Mouse (Mus musculus): ENCODE measurements around the gene Tjp2. TPM values are rescaled to one million over a fixed set of nuclear protein-coding genes. Genes with fewer than 3 reads are reported as not detected.

Gene Tjp2
- polyA plus RNA-seq, 2 experiments: 12.1 to 14.9 TPM

GRCm38 (mm10) chr19:24173608-24174523, 51.0 kb downstream of the Tjp2 start:
- H3K9me3 ChIP-seq (ENCODE audit: control insufficient read depth, low read length): no peaks in the 10 kb centered on the region
- peak overlapping the region; percentile 48 for H3K4me2 ChIP-seq (replicated peaks; ENCODE audit: low read depth, low read length, severe bottlenecking)
- peak; percentile 91 for ATAC-seq (ENCODE audit: low FRiP score, low read depth)
- H3K4me3 ChIP-seq (replicated peaks; ENCODE audit: low read length): peak overlapping the region; percentile 74
- peak; percentile 48; the same call in 1 of the 2 replicates for TF ChIP-seq POLR2A (IDR thresholded peaks at IDR 0.05; ENCODE audit: borderline replicate concordance, extremely low read depth, insufficient read depth, insufficient read length)
- no peaks in the 10 kb centered on the region for H3K27me3 ChIP-seq (ENCODE audit: control insufficient read depth, insufficient read depth, low read length)
- peak overlapping the region; percentile 76 for H3K27ac ChIP-seq (replicated peaks; ENCODE audit: low read depth, low read length)
- peak; percentile 82 for DNase-seq (ENCODE audit: low spot score)
- under 1% methylated on average over 88 of the region's 103 CpGs for WGBS
- peak overlapping the region; percentile 83 for H3K9ac ChIP-seq (ENCODE audit: low read depth, low read length, severe bottlenecking)
- H3K4me1 ChIP-seq (ENCODE audit: control insufficient read depth, insufficient read depth, low read length): peaks cover 13% of the 10 kb centered on the region
- H3K36me3 ChIP-seq (ENCODE audit: control insufficient read depth, insufficient read depth, low read length): no peaks in the 10 kb centered on the region

GRCm38 (mm10) chr19:24173020-24173419, 51.8 kb downstream of the Tjp2 start:
- Histone ChIP-seq H3K9me3 (ENCODE audit: control insufficient read depth, low read length) (no peaks in the 10 kb centered on the region), H3K4me1 (ENCODE audit: control insufficient read depth, insufficient read depth, low read length) (peaks cover 13% of the 10 kb centered on the region), H3K36me3 (ENCODE audit: control insufficient read depth, insufficient read depth, low read length) (no peaks in the 10 kb centered on the region), H3K4me2 (replicated peaks; ENCODE audit: low read depth, low read length, severe bottlenecking) (peak overlapping the region; percentile 48), H3K27ac (replicated peaks; ENCODE audit: low read depth, low read length) (no peak overlapping the region), H3K4me3 (replicated peaks; ENCODE audit: low read length) (peak overlapping the region; percentile 74), H3K27me3 (ENCODE audit: control insufficient read depth, insufficient read depth, low read length) (no peaks in the 10 kb centered on the region), H3K9ac (ENCODE audit: low read depth, low read length, severe bottlenecking) (peak overlapping the region; percentile 83)
- TF ChIP-seq POLR2A (IDR thresholded peaks at IDR 0.05; ENCODE audit: borderline replicate concordance, extremely low read depth, insufficient read depth, insufficient read length): no peak
- WGBS: 22% methylated on average over 6 of the region's 6 CpGs
- ATAC-seq (ENCODE audit: low FRiP score, low read depth): no peak
- no peak for DNase-seq (ENCODE audit: low spot score)

- no peaks in the 10 kb centered on the region; the same call in 1 of the 2 replicates for H3K9me3 ChIP-seq (ENCODE audit: control insufficient read depth, low read length)
- no peak for DNase-seq (ENCODE audit: low spot score)
- peaks cover 14% of the 10 kb centered on the region for H3K4me1 ChIP-seq (ENCODE audit: control insufficient read depth, insufficient read depth, low read length)
- no peaks in the 10 kb centered on the region for H3K36me3 ChIP-seq (ENCODE audit: control insufficient read depth, insufficient read depth, low read length)
- no peak overlapping the region for H3K4me2 ChIP-seq (replicated peaks; ENCODE audit: low read depth, low read length, severe bottlenecking)
- no peak overlapping the region for H3K27ac ChIP-seq (replicated peaks; ENCODE audit: low read depth, low read length)
- 70% methylated on average over 10 of the region's 10 CpGs for WGBS
- ATAC-seq (ENCODE audit: low FRiP score, low read depth): no peak
- H3K27me3 ChIP-seq (ENCODE audit: control insufficient read depth, insufficient read depth, low read length): no peaks in the 10 kb centered on the region
- TF ChIP-seq POLR2A (IDR thresholded peaks at IDR 0.05; ENCODE audit: borderline replicate concordance, extremely low read depth, insufficient read depth, insufficient read length): no peak
- no peak overlapping the region for H3K9ac ChIP-seq (ENCODE audit: low read depth, low read length, severe bottlenecking)
- no peak overlapping the region for H3K4me3 ChIP-seq (replicated peaks; ENCODE audit: low read length)
These were observed 56.3 kb downstream of the Tjp2 start for GRCm38 (mm10) chr19:24168531-24168930.

GRCm38 (mm10) chr19:24166516-24167091, 58.2 kb downstream of the Tjp2 start:
- no peak for DNase-seq (ENCODE audit: low spot score)
- no peak overlapping the region for H3K27ac ChIP-seq (replicated peaks; ENCODE audit: low read depth, low read length)

GRCm38 (mm10) chr19:24163974-24164373, 60.9 kb downstream of the Tjp2 start:
- TF ChIP-seq POLR2A (IDR thresholded peaks at IDR 0.05; ENCODE audit: borderline replicate concordance, extremely low read depth, insufficient read depth, insufficient read length): no peak
- H3K36me3 ChIP-seq (ENCODE audit: control insufficient read depth, insufficient read depth, low read length): no peaks in the 10 kb centered on the region
- 16% methylated on average over 4 of the region's 4 CpGs for WGBS
- ATAC-seq (ENCODE audit: low FRiP score, low read depth): peak; percentile 41; the same call in 1 of the 2 replicates
- H3K27ac ChIP-seq (replicated peaks; ENCODE audit: low read depth, low read length): peak overlapping the region; percentile 43; the same call in 1 of the 2 replicates
- no peak overlapping the region for H3K4me3 ChIP-seq (replicated peaks; ENCODE audit: low read length)
- H3K4me1 ChIP-seq (ENCODE audit: control insufficient read depth, insufficient read depth, low read length): peaks cover 11% of the 10 kb centered on the region; the same call in 1 of the 2 replicates
- no peaks in the 10 kb centered on the region for H3K27me3 ChIP-seq (ENCODE audit: control insufficient read depth, insufficient read depth, low read length)
- no peaks in the 10 kb centered on the region; the same call in 1 of the 2 replicates for H3K9me3 ChIP-seq (ENCODE audit: control insufficient read depth, low read length)
- no peak overlapping the region for H3K4me2 ChIP-seq (replicated peaks; ENCODE audit: low read depth, low read length, severe bottlenecking)
- no peak for DNase-seq (ENCODE audit: low spot score)
- H3K9ac ChIP-seq (ENCODE audit: low read depth, low read length, severe bottlenecking): no peak overlapping the region

More at GRCm38 (mm10) chr19:24166516-24167091, 58.2 kb downstream of the Tjp2 start:
- whole genome bisulfite sequencing: 18% methylated on average over 17 of the region's 17 CpGs
- no peak overlapping the region for H3K9ac ChIP-seq (ENCODE audit: low read depth, low read length, severe bottlenecking)
- H3K4me2 ChIP-seq (replicated peaks; ENCODE audit: low read depth, low read length, severe bottlenecking): peak overlapping the region; percentile 10
- no peaks in the 10 kb centered on the region; the same call in 1 of the 2 replicates for H3K9me3 ChIP-seq (ENCODE audit: control insufficient read depth, low read length)
- TF ChIP-seq POLR2A (IDR thresholded peaks at IDR 0.05; ENCODE audit: borderline replicate concordance, extremely low read depth, insufficient read depth, insufficient read length): no peak
- no peaks in the 10 kb centered on the region for H3K27me3 ChIP-seq (ENCODE audit: control insufficient read depth, insufficient read depth, low read length)
- peaks cover 7% of the 10 kb centered on the region; the same call in 1 of the 2 replicates for H3K4me1 ChIP-seq (ENCODE audit: control insufficient read depth, insufficient read depth, low read length)
- no peak overlapping the region for H3K4me3 ChIP-seq (replicated peaks; ENCODE audit: low read length)
- ATAC-seq (ENCODE audit: low FRiP score, low read depth): no peak
- H3K36me3 ChIP-seq (ENCODE audit: control insufficient read depth, insufficient read depth, low read length): no peaks in the 10 kb centered on the region

Measured in limb, embryonic 14.5 days (tissue).